Mouse (Mus musculus) olfactory bulb, adult 2 months (tissue): ENCODE data around the gene Elfn2. TPM values are rescaled to one million over a fixed set of nuclear protein-coding genes. Genes with fewer than 3 reads are reported as not detected.
A peak's percentile ranks its signal among the peaks of the same experiment; 100 is the strongest.

Experiments
- H3K27ac ChIP-seq: fragments of 200-500 bp; 2 replicates; pipeline ENCODE4 v1.5.1; 2012; ENCODE audit warnings: low read depth, low read length; ENCODE audit not compliant: insufficient read depth
- H3K4me1 ChIP-seq: fragments of 200-500 bp; 2 replicates; pipeline ENCODE4 v1.6.1; 2012; ENCODE audit warnings: low read length; ENCODE audit not compliant: control insufficient read depth, insufficient read depth
- H3K4me3 ChIP-seq: fragments of 200-500 bp; 2 replicates; pipeline ENCODE4 v1.5.1; 2012; ENCODE audit warnings: mild to moderate bottlenecking, low read depth, low read length, moderate library complexity; ENCODE audit not compliant: insufficient read depth
- CTCF ChIP-seq: fragments of 200-500 bp; IDR thresholded peaks from 2 replicates; pipeline ENCODE4 v1.5.1; 2012; ENCODE audit warnings: low read depth, mild to moderate bottlenecking, low read length, moderate library complexity; ENCODE audit not compliant: insufficient read depth
- POLR2A ChIP-seq: fragments of 200-500 bp; IDR thresholded peaks from 2 replicates; pipeline ENCODE4 v1.6.1; 2012; ENCODE audit warnings: mild to moderate bottlenecking, low read depth, low read length, moderate library complexity; ENCODE audit not compliant: insufficient read depth
- WGBS: fragments of 180-500 bp; shearing (Covaris S2); methylation state at CpG from one replicate; pipeline ENCODE4 v1.1.7; 2018; 5-methylcytosine and 5-hydroxymethylcytosine counted together
- polyA plus RNA-seq: library from polyadenylated mRNA; stranded (reverse); fragments of >200 nt; gene quantifications from 2 replicates; pipeline ENCODE4 v1.2.4, GENCODE M21; 2012; ENCODE audit warnings: low replicate concordance; ENCODE audit not compliant: missing spikeins, insufficient read depth, insufficient read length

Elfn2 gene
- polyA plus RNA-seq, 1 experiment = not detected

GRCm38 (mm10) chr15:78680291-78680690 is 38.3 kb downstream of the Elfn2 start:
- WGBS = 64% methylated on average over 22 of the region's 22 CpGs
- TF ChIP-seq POLR2A (no peak), CTCF (0 out of 2 replicates have a peak, but pooled peaks have one; percentile 8)
- Histone ChIP-seq H3K27ac (0 out of 2 replicates have a peak overlapping the region, but pooled peaks have one; percentile 8), H3K4me3 (no peak overlapping the region), H3K4me1 (peaks cover 96% of the 10 kb centered on the region)

- H3K27ac ChIP-seq = peak overlapping the region; percentile 80
- H3K4me3 ChIP-seq = no peak overlapping the region
- TF ChIP-seq POLR2A = no peak
- TF ChIP-seq CTCF = no peak
- 47% methylated on average over 5 of the region's 5 CpGs for WGBS
- peaks cover 96% of the 10 kb centered on the region for H3K4me1 ChIP-seq
Measured at GRCm38 (mm10) chr15:78677708-78678107, 40.9 kb downstream of the Elfn2 start.

GRCm38 (mm10) chr15:78677015-78677414 is 41.6 kb downstream of the Elfn2 start:
- Histone ChIP-seq H3K4me3 (no peak overlapping the region), H3K4me1 (peaks cover 96% of the 10 kb centered on the region), H3K27ac (peak overlapping the region; percentile 80)
- WGBS = 31% methylated on average over 9 of the region's 9 CpGs
- no peak for TF ChIP-seq POLR2A
- TF ChIP-seq CTCF = no peak

DNA sequence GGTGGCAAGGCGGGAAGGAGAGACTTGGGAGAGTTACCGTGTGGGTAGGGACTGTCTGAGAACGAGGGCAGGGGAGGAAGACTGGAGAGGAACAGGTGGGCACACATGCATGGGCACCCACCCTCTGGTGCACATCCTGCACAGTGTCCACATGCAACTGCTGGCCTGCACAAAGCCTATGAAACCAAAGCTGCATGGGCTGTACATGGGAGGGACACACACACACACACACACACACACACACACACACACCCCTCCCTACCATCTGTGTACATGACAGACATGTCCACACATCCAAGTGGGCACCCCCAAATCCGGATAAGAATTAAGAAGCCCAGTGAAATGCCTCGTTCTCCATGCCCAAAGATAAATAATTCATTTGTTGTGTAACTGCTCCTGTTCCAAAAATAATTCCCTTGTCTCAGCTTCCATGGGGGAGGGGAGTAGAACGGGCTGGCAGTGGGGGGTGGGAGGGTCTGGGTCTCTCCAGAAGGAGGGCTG is 43.6 kb downstream of the Elfn2 start:
- Histone ChIP-seq H3K27ac (peak overlapping the region; percentile 85), H3K4me3 (no peak overlapping the region), H3K4me1 (peaks cover 96% of the 10 kb centered on the region)
- WGBS = 20% methylated on average over 6 of the region's 6 CpGs
- TF ChIP-seq CTCF = no peak
- TF ChIP-seq POLR2A = no peak

DNA sequence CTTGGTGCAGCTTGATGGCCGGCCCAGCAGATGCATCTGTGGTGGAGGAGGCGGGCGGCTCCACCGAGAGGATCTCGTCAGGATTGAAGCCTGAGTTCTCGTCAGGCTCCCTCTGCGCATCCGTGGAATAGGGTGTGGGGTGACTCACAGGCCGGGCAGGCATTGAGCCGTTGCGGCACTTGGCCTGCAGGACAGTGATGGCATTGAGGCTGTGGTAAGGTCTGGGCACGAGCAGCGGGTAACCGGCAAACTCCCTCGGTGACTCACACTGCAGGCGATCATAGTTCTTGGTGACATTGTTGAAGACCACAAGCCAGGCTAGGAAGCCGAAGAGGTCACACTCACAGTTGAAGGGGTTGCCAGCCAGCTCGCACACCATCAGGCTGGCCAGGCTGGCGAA is 45.1 kb downstream of the Elfn2 start:
- WGBS = 51% methylated on average over 19 of the region's 19 CpGs
- Histone ChIP-seq H3K4me3 (no peak overlapping the region), H3K27ac (peak overlapping the region; percentile 85; the same call in 1 of the 2 replicates), H3K4me1 (peaks cover 94% of the 10 kb centered on the region)
- no peak for TF ChIP-seq CTCF
- TF ChIP-seq POLR2A = no peak

- Histone ChIP-seq H3K4me1 (peaks cover 67% of the 10 kb centered on the region), H3K4me3 (no peak overlapping the region), H3K27ac (no peak overlapping the region)
- 21% methylated on average over 5 of the region's 5 CpGs for WGBS
- no peak for TF ChIP-seq CTCF
- TF ChIP-seq POLR2A = no peak
Measured at GRCm38 (mm10) chr15:78670341-78670740, 48.2 kb downstream of the Elfn2 start.

DNA sequence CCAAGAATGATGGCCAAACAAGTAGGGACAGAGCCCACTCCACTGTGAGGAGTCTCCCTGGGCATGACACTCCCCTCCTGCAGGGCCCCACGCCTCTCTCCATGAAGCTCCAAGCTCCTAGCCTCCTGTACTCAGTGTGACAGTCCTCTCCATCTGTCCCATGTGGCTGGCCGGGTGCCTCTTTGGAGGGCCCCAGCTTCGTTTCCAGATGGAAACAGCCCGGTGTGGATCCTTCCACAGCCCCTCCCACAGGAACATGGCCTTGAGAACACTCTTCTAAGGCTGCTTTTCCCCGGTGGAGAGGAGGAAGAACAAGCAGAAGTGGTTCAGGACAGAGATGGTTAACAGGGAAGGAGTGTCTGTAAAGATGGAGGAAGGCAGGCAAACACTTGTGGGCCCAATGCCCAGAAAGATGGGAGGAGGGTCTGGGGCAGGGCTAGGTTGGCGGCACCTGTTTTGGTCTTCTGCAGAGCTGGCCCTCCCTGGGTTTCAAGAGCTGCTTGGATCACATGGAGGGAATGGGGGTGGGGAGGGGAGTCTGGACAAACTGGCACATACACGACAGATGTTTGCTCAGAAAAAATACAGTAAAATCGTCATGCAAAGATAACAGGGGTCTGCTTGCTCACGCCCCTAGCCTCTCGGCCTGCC is 49.2 kb downstream of the Elfn2 start:
- no peak overlapping the region for H3K27ac ChIP-seq
- WGBS = 51% methylated on average over 10 of the region's 10 CpGs

GRCm38 (mm10) chr15:78664268-78664667 is 54.3 kb downstream of the Elfn2 start:
- peaks cover 17% of the 10 kb centered on the region for H3K4me1 ChIP-seq
- 62% methylated on average over 5 of the region's 5 CpGs for WGBS
- TF ChIP-seq POLR2A (no peak), CTCF (no peak)
- H3K4me3 ChIP-seq = no peak overlapping the region
- H3K27ac ChIP-seq = no peak overlapping the region

More for the DNA sequence above, 49.2 kb downstream of the Elfn2 start:
- TF ChIP-seq POLR2A (no peak), CTCF (no peak)
- no peak overlapping the region for H3K4me3 ChIP-seq
- H3K4me1 ChIP-seq = peaks cover 64% of the 10 kb centered on the region

DNA sequence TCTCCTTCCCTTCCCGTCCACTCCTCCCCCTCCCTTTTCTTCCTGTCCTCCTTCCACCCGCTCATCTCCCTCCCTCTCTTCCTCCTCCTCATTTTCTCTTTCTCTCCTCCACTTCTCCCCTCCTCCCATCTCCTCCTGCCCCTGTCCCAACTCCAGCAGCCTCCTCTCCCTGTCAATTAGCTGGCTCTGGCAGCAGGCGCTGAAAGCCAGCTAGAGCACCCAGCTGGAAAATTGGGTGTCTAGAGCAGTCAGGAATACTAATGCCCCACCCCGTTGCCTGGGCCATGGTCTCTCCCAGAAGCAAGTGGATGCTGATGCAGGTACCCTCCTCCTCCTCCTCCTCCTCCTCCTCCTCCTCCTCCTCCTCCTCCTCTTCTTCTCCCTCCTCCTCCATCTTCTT is 67.4 kb downstream of the Elfn2 start:
- 19% methylated on average over 4 of the region's 4 CpGs for WGBS
- H3K4me3 ChIP-seq = no peak overlapping the region
- H3K27ac ChIP-seq = no peak overlapping the region
- peaks cover 30% of the 10 kb centered on the region for H3K4me1 ChIP-seq
- no peak for TF ChIP-seq POLR2A
- no peak for TF ChIP-seq CTCF

GRCm38 (mm10) chr15:78647746-78648145 is 70.8 kb downstream of the Elfn2 start:
- 74% methylated on average over 4 of the region's 4 CpGs for WGBS
- H3K4me1 ChIP-seq = peaks cover 48% of the 10 kb centered on the region
- H3K4me3 ChIP-seq = no peak overlapping the region
- H3K27ac ChIP-seq = no peak overlapping the region
- TF ChIP-seq CTCF (no peak), POLR2A (no peak)
